Mouse (Mus musculus): ENCODE measurements around the gene Cx3cl1. TPM values are rescaled to one million over a fixed set of nuclear protein-coding genes. Genes with fewer than 3 reads are reported as not detected.

Gene Cx3cl1
- polyA plus RNA-seq, 1 experiment from 2014 or later = 6.2 TPM

Other genes with a start within 250 kb of the Cx3cl1 start
- gene Cpne2, start 239.0 kb upstream of the Cx3cl1 start, polyA plus RNA-seq (2016; fragmentation: Nextera tagmentation; extraction: Ambion mirVana) = 5.6 and 6.8 TPM in 2 replicates
- 27.6 and 34.2 TPM in 2 replicates for gene Rspry1, start 170.1 kb upstream of the Cx3cl1 start, polyA plus RNA-seq (2016; fragmentation: Nextera tagmentation; extraction: Ambion mirVana)
- gene Fam192a, start 170.0 kb upstream of the Cx3cl1 start, polyA plus RNA-seq (2016; fragmentation: Nextera tagmentation; extraction: Ambion mirVana) = 43.8 and 53.7 TPM in 2 replicates
- gene Arl2bp, start 105.4 kb upstream of the Cx3cl1 start, polyA plus RNA-seq (2016; fragmentation: Nextera tagmentation; extraction: Ambion mirVana) = 131 and 141 TPM in 2 replicates
- gene Pllp, start 75.7 kb upstream of the Cx3cl1 start, polyA plus RNA-seq (2016; fragmentation: Nextera tagmentation; extraction: Ambion mirVana) = 0.20 and 1.1 TPM in 2 replicates
- not detected in 2 replicates for gene Ccl22, start 26.4 kb upstream of the Cx3cl1 start, polyA plus RNA-seq (2016; fragmentation: Nextera tagmentation; extraction: Ambion mirVana)
- 0.57 and 0.63 TPM in 2 replicates for gene Ccl17, start 38.4 kb downstream of the Cx3cl1 start, polyA plus RNA-seq (2016; fragmentation: Nextera tagmentation; extraction: Ambion mirVana)
- 97.9 and 129 TPM in 2 replicates for gene Coq9, start 66.3 kb downstream of the Cx3cl1 start, polyA plus RNA-seq (2016; fragmentation: Nextera tagmentation; extraction: Ambion mirVana)
- gene Ciapin1, start 66.3 kb downstream of the Cx3cl1 start, polyA plus RNA-seq (2016; fragmentation: Nextera tagmentation; extraction: Ambion mirVana) = 148 and 158 TPM in 2 replicates
- gene Polr2c, start 85.4 kb downstream of the Cx3cl1 start, polyA plus RNA-seq (2016; fragmentation: Nextera tagmentation; extraction: Ambion mirVana) = 164 and 190 TPM in 2 replicates
- 71.3 and 83.4 TPM in 2 replicates for gene Dok4, start 104.3 kb downstream of the Cx3cl1 start, polyA plus RNA-seq (2016; fragmentation: Nextera tagmentation; extraction: Ambion mirVana)
- gene Ccdc102a, start 146.1 kb downstream of the Cx3cl1 start, polyA plus RNA-seq (2016; fragmentation: Nextera tagmentation; extraction: Ambion mirVana) = 22.0 and 31.0 TPM in 2 replicates
- gene Adgrg5, start 151.7 kb downstream of the Cx3cl1 start, polyA plus RNA-seq (2016; fragmentation: Nextera tagmentation; extraction: Ambion mirVana) = 0.69 and 0.79 TPM in 2 replicates
- gene Adgrg1, start 202.7 kb downstream of the Cx3cl1 start, polyA plus RNA-seq (2016; fragmentation: Nextera tagmentation; extraction: Ambion mirVana) = 9.0 and 16.6 TPM in 2 replicates
- gene Adgrg3, start 245.7 kb downstream of the Cx3cl1 start, polyA plus RNA-seq (2016; fragmentation: Nextera tagmentation; extraction: Ambion mirVana) = 3.0 and 3.9 TPM in 2 replicates